Mouse (Mus musculus) liver, adult (tissue): ENCODE data around the gene Sema5a.

Source experiments
- GATA4 ChIP-seq: IDR thresholded peaks from 2 replicates; pipeline ENCODE4 v1.6.1; 2014; ENCODE audit warnings: mild to moderate bottlenecking, low read length; ENCODE audit not compliant: insufficient replicate concordance

The Sema5a gene

GRCm38 (mm10) chr15:32656017-32656416 is 411.4 kb downstream of the Sema5a start:
- no peak for TF ChIP-seq GATA4

GRCm38 (mm10) chr15:32676446-32676845 is 431.8 kb downstream of the Sema5a start:
- TF ChIP-seq GATA4 = no peak

- no peak for TF ChIP-seq GATA4
Observed at GRCm38 (mm10) chr15:32685152-32685551, 440.5 kb downstream of the Sema5a start.

- TF ChIP-seq GATA4 = no peak
Observed at GRCm38 (mm10) chr15:32691021-32691420, 446.4 kb downstream of the Sema5a start.

GRCm38 (mm10) chr15:32693006-32693405 is 448.4 kb downstream of the Sema5a start:
- TF ChIP-seq GATA4 = no peak

GRCm38 (mm10) chr15:32717298-32717985 is 472.8 kb downstream of the Sema5a start:
- TF ChIP-seq GATA4 = no peak

- no peak for TF ChIP-seq GATA4
Observed at GRCm38 (mm10) chr15:32718293-32718963, 473.8 kb downstream of the Sema5a start.

- no peak for TF ChIP-seq GATA4
Observed at GRCm38 (mm10) chr15:32718964-32719311, 474.3 kb downstream of the Sema5a start.

GRCm38 (mm10) chr15:32730839-32731238 is 486.2 kb downstream of the Sema5a start:
- no peak for TF ChIP-seq GATA4
